Mouse (Mus musculus) gastrocnemius, postnatal 14 days (tissue): ENCODE measurements around the gene Capzb. TPM values are rescaled to one million over a fixed set of nuclear protein-coding genes. Genes with fewer than 3 reads are reported as not detected.

ENCODE experiments used
- DNase-seq: peaks from one replicate; pipeline ENCODE4 v3.0.0; 2021; ENCODE audit warnings: mixed read lengths
- intact Hi-C: fragments of 180-260 bp; cut with DNase I; formaldehyde crosslinking; loops from one replicate; pipeline ENCODE4 v1.15.1; 2025; ENCODE audit warnings: low total_unique reads
- long read RNA-seq, 2 experiments: library from polyadenylated mRNA; stranded (forward); transcript quantifications; one replicate each; pipeline ENCODE4 v2.0.0; 2021
- total RNA-seq, 2 experiments: library from RNA; stranded (reverse); gene quantifications; 2 replicates each; pipeline ENCODE4 v1.2.3; 2021

Gene Capzb
- 100 to 1,000 TPM; 590 to 617 TPM for total RNA-seq
- long read RNA-seq, experiment 1, transcript Capzb-204 (9 exons, 1,674 nt), result minor isoform, 46 of 645 reads
- long read RNA-seq, experiment 1, transcript Capzb-203 (10 exons, 1,702 nt), result major isoform, 557 of 645 reads
- long read RNA-seq, experiment 1, partial matches to known transcripts, result 34 of 645 reads
- long read RNA-seq, experiment 1, other reads (novel, unspliced or antisense), result 8 of 645 reads
- long read RNA-seq, experiment 2, transcript Capzb-204 (9 exons, 1,674 nt), result minor isoform, 39 of 554 reads
- long read RNA-seq, experiment 2, transcript Capzb-203 (10 exons, 1,702 nt), result major isoform, 472 of 554 reads
- long read RNA-seq, experiment 2, partial matches to known transcripts, result 25 of 554 reads
- long read RNA-seq, experiment 2, other reads (novel, unspliced or antisense), result 18 of 554 reads

DNA sequence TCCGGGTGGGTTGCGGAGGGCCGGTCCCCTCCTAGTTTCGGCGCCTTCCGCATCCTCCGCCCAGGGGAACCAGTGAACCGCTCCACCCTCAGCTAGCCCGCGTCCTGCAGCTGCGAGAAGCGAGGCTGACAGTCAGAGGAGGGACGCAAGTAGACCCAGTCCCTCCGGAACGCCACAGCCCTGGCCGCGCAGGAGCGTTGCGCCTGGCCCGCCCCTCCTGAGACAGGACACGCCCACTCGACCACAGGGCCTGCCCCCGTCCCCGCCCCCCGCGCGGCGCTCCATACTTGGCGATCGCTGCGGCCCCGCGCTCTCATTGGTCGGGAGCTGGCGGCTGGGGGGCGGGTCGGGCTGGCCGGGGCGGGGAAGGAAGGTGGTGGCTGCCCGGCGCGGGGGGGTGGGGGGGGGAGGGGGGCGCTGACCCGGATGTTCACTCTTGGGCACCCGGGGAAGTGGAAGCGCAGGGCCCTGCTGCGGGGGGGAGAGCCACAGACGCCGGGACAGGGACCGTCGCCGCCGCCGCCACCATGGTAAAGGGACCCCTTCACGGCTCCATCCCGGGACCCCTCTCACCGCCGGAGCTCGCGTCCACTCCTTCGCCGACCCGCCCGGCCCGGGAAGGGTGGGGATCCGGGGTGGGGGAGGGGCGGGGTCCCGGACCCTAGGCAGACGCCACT lies at the start of gene Capzb:
Gene Capzb, plus strand, starts transcription at position 401 of the 677 bp plus-strand sequence.
- intact Hi-C loops, result no loop called here
- peak; percentile 98 for DNase-seq

DNA sequence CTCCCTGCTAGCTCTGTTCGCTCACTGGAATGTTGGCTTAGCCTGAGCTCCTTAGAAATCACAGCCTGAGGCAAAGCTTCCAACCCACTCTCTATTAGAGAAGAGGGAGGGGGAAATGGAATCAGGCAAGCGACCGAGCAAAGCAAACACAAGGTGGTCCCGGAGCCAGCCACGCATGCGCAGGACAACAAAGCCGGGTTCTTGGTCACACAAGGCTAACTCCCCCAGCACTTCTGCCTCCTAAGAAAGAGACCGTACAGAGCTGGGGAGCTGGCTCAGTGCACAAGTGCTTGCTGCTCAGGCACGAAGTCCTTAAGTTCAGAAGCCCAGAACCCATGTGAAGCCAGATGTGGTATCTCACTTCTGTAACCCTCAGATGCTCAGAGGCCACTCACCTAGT lies 49.7 kb upstream of the Capzb start:
- intact Hi-C loops, result no loop called here
- DNase-seq, result no peak

DNA sequence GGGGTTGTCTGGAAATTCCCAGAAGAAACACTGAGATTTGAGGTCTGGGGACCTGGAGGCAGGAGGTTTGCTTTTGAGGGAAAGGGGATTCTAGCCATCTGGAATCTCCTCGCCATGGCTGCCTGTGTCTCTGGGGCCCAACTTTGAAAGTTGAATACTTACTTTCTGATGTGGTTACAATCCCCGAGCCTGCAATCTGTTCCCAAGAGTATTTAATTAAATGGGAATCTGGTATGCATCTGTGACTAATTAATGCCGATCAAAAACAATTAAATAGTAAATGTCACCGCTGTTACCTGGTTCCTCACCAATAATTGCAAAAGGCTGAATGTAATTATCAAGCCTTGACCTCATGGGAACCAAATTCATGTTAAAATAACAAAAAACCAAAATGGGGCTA lies 48.1 kb upstream of the Capzb start:
- intact Hi-C loops, result no loop called here
- DNase-seq, result no peak

DNA sequence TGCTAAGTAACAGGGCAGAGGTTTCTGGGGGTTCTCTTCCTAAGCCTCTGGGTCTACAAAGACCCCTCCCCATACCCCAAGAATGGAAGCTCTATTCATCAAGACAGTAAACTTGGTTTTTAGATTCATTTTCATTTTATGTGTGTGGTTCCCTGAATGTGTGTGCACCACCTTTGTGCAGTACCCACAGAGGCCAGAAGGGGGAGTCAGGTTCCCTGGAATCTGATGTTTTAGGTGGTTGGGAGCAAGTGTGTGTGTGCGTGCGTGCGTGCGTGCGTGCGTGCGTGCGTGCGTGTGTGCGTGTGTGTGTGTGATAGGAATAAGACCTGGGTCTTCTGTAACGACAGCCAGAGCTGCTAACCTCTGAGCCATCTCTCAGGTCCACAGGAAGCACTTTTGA lies 47.5 kb upstream of the Capzb start:
- intact Hi-C loops, result no loop called here
- no peak for DNase-seq

DNA sequence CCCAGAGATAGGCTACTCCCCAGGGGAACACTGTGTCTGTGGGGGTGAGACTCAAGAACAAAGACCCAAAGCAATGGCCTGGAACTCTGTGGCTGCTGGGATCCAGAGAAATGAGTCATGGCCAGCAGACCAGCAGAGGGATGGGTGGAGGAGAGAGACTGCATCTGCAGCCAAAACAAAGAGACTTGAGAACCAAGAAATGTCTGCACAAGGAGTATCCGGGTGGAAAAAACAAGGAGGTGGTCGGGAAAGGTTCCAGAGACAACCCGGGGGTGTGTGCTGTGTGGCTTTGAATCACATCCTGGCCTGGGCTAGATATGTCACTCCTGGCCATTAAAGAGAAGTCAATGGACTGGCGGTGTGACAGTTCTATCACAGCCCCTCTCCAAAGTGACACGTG lies 45.9 kb upstream of the Capzb start:
- intact Hi-C loops, result no loop called here
- DNase-seq, result peak; percentile 66

DNA sequence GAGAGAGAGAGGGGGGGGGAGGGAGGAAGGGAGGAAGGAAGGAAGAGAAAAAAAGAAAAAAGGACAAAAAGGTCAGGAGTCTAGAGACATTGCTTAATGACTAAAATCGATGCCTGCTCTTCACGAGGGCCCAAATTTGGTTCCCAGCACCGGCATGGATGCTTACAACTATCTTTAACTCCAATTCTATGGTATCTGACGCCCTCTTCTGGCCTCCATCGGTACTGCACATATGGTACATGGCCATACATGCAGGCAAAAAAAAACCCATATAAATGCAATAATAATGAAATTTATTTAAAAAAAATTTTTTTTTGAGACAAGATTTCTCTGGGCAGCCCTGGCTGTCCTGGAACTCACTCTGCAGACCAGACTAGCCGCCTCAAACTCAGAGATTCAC lies 41.3 kb upstream of the Capzb start:
- intact Hi-C loops, result no loop called here
- no peak for DNase-seq

DNA sequence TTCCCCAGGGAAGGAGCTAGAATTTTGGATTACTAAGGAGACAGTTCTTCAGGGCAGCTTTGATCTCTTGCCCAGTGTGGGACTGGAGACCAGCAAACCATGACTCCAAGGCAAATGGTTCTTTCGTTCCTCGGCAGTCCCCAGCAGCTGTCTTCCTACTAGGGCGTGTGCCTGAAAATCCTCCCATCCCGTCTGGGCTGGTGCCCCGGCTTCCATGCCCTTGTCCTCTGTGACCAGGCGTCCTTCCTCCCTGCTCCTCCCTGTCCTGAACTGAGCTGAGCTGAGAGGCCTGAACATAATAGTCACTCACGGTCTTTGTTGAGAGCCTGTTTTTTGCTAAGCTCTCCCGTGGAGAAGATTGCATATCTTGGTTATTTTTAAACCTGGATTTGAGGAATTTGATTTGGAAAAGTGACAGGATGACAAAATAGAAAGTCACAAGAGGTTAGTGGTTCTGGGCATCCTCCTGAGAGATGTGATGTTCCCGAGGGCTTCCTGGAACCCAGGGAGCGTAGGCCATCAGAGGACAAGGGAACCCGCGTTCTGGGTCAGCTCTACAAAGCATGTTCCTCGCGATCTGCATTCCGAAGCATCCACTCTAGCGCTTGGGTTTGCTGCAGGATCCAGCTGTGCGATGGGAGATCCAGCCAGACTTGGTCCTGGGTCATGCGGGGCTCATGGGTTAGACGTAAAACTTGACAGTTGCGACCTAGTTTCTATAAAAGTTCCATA lies 38.0 kb upstream of the Capzb start:
- intact Hi-C loops, result no loop called here
- DNase-seq, result peak; percentile 77

DNA sequence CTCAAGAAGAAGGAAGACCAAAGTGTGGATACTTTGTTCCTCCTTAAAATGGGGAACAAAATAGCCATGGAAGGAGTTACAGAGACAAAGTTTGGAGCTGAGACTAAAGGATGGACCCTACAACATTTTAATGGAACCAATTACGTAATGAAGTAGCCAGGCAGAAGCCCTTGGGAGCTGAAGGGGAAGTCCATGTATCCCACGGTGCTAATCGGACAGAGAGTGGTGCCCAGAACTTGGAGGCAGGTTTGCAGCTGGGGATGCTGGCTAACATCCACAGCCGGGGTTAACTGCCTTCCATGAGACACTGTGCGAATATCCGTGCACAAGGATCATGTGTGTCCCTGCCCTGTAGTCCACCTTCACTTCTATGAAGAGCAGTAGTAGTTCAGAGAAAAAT lies 36.2 kb upstream of the Capzb start:
- DNase-seq, result no peak
- intact Hi-C loops, result no loop called here

DNA sequence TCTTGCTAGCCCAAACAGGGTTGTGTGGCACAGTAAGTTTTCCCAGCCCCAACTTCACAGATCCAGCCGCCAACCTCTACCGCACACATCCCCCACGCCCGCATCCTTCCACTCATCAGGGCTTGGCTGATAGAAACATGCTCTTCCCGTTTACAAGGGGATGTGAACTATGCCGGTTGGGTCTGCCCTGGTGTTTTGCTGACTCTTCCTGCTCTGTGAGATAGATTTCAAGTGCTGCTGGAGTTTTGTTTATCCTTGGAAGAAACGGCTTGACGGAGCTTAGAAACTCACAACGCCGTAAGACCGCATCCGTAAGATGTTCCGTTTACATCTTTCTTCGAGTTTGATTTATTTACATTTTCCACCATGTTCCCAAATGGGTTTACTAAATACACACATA lies 34.3 kb upstream of the Capzb start:
- no peak for DNase-seq
- intact Hi-C loops, result no loop called here

DNA sequence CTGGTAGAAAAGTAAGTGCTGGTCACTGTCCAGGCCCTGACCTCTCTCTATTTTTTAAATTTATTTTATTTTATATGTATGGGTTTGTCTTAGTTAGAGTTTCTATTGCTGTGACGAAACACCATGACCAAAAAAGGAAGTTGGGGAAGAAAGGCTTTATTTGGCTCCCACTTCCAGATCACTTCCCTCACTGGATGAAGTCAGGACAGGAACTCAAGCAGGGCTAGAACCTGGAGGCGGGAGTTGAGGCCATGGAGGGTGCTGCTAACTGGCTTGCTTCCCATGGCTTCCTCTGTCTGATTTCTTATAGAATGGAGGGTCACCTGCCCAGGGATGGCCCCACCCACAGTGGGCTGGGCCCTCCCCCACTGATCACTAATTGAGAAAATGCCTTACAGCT lies 31.6 kb upstream of the Capzb start:
- DNase-seq, result no peak
- intact Hi-C loops, result no loop called here

DNA sequence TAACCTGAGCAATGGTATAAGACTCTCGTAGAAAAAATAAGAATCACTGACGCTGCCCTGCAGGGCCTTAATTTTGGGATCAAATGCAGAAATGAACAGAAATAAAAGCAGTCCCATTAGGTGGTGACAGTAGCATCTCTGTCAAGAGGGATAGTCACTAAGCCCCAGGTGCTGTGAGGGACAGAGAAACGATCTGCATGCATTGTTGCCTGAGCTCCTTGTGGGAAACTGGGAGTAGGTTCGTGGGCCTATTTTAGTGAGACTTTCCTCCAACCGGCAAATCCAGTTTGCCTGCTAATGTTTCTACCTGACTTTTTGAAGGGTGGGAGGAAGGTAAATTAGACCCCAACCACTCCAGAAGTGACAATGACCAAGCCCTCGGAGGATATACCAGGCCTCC lies 28.6 kb upstream of the Capzb start:
- intact Hi-C loops, result no loop called here
- DNase-seq, result no peak

DNA sequence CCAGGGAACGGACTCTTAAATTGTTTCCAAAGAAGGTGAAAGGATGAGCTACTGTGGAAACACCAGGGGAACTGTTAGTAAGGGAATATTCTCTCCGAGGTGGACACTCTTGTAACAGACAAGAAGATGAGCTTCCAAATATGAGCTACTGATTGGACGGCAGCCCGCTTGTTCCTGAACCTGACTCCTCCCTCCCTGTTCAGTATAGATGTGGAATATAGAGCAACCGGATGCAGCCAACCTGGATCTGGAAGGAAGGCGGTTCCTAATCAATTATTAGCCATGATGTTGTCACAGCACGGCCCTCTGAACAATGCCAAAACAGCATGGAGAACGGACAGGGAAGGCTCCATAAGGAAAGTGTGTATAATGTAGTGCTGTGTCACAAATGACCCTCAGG lies 27.4 kb upstream of the Capzb start:
- no peak for DNase-seq
- intact Hi-C loops, result no loop called here

DNA sequence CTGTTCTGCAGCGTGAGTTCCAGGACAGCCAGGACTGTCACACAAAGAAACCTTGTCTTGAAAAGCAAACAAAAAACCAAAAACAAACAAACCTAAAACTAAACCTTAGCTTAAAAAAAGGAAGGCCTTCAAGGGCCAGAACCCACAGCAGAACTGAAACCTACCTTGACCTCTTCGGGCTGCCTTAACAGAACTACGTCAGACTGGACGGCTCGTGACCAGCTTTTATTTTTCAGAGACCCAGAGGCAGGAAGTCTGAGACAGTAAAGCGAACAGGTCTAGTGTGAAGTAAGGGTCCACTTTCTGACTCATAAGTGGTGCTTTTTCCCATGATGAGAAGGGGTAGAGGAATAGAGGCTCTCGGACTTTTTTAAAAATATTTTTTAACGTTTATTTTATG lies 26.5 kb upstream of the Capzb start:
- intact Hi-C loops, result no loop called here
- DNase-seq, result no peak

DNA sequence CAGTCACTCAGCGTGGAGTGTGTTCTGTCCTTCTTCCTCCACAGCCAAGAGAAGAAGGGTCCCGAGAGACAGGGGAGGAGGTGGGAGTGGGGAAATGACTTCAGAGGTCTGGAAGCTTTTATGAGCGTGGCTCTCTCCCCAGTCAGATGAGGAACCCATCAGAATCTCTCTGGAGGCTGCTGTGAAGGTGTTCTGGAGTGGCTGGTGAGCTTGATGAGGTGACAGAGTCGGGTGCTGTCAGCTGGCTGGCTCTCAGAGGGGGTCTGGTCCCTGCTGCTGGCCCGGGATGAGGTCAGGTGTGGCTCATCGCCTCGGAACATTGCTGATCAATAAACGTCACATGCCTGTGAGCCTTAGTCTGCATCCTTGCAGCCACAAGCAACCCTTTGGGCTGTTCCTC lies 25.6 kb upstream of the Capzb start:
- peak; percentile 26 for DNase-seq
- intact Hi-C loops, result no loop called here

DNA sequence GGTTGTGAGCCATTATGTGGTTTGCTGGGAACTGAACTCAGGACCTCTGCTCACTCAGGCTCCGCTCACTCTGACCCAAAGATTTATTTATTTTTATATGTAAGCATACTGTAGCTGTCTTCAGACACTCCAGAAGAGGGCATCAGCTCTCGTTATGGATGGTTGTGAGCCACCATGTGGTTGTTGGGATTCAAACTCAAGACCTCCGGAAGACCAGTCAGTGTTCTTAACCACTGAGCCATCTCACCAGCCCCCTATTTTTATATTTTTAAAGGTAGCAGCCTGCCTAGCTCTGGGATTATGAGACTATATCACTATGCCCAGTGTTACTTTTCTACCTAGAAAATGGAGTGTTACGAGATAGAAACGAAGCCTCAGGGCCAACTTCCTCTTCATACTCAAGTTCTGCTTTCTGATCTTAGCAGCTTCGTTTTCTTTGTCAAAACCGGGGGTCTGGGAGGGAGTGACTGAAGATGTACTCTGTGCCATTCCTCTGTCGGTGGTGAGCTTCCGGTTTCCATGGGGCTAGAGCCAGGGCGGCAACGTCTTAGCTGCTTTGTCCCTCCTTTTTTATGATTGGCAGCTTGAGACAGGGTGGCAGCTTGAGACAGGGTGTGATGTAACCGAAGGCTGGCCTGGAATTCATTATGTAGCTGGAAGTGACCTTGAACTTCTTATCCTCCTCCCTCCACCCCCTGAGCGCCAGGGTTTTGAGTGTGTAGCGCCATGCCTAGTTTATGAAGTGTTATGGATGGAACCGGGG lies 23.5 kb upstream of the Capzb start:
- DNase-seq, result no peak

DNA sequence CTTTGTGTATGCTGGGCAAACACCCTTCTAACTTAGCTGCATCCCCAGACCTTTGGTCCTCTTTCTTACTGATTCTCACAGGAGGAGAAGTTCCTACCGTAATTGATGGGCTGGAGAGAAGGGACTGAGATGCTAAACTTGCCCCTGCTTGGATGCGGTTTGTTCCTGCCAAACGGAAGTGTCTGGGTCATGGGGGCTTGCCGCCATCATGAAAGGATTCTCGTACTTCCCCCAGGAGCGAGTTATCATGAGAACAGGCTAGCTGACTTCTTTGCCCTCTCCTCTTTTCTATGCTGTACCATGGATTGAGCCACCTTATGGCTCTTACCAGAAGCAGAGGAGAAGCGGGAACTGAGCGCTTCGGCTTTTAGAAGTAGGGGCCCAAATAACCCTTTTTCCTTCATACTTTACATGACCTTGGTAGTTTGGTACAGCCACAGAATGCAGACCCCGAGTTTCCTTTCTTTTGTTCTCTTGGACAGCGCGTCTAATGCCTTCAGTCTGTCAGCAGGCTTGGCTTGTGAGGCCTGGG lies 22.9 kb upstream of the Capzb start:
- intact Hi-C loops, result no loop called here
- no peak for DNase-seq

More for the DNA sequence above, 23.5 kb upstream of the Capzb start:
- intact Hi-C loops, result no loop called here

DNA sequence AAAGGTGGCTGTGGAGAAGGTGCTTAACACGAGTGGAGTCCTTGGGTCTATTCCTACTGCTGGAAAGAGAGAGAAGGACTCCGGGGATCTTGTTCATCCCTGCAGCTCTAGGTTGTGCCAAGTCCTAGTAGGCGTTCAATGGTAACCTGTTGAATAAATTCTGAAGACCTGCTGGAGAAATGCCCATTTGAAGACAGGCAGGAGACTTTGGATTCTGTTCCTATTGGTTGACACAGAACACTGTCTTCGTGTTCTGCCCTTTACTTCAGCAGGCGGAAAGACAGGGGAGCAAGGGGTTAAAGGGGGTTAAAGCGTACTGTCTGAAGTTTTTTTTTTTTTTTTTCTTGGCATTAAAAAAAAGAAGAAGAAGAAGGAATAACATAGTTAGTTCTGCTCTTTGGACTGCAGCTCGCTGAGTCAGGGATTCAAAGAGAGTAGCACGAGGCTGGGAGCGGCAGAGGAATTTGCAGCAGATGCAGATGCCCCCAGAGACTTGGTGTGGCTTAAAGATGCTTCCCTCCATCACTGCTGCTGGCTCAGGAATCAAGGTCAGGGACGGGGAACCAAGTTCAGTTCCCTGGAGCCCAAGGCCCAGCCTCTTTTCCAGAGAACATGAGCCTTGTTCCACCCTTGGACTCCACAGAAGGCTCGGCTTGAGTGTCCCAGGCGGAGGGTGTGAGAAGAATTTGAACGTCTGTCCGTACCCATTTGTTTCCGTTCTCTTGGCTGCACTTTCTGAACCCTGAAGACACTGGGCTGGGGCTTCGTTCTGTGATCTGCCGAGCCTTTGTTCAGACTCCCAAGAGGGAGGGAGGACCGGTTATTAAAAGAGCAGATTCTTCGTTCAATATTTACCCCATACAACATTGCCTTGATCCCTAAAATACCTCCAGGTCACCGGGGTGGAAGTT lies 17.4 kb upstream of the Capzb start:
- intact Hi-C loops, result no loop called here
- peak; percentile 86 for DNase-seq

DNA sequence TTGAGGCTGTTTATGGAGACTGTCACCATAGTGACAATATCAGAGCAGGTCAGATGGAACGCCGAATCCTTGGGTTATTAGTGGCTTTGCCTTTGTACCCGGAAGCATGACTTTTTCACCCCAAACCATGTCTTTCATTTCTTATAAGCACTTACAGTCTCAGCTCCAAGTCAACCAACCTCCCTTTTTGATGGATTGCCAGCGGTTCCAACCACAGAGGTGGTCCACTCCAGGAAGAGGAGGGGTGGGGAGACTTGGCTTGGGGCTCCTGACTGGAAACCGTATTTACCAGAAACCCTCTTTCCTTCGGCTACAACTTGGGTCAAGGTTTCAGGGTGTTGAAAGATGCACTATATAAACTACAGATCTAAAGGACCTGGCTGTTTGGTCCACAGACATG lies 16.7 kb upstream of the Capzb start:
- DNase-seq, result peak; percentile 38
- intact Hi-C loops, result no loop called here

DNA sequence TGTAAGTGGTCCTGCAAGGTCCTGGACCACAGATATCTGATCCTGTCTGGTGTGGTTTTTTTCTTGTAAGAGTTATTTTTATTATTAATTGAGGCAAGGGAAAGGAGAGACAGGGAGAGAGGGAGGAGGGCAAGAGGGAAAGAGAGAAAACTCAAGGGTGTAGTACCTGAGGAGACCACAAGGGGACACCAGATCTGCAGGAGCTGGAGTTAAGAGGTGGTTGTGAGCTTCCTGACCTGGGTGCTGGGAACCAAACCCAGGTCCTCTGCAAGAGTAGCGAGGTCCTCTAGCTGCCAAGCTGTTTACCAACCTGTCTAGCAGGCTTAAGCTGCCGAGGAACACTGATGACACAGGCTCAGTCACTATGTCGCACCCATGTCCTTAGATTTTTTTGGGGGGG lies 14.8 kb upstream of the Capzb start:
- intact Hi-C loops, result no loop called here
- DNase-seq, result no peak
